Mouse (Mus musculus) heart, postnatal 0 days (tissue): ENCODE results near the gene Hoxc8. TPM values are rescaled to one million over a fixed set of nuclear protein-coding genes. Genes with fewer than 3 reads are reported as not detected.

Experiments used
- ATAC-seq: fragments of 200-750 bp; cut with Nextera tagmentation; 2 replicates; pipeline ENCODE4 v1.8.0; 2017; ENCODE audit warnings: low read depth, moderate number of reproducible peaks, moderate library complexity; ENCODE audit not compliant: insufficient read depth
- DNase-seq: peaks from one replicate; pipeline ENCODE4 v3.0.0-alpha.2; 2016; ENCODE audit warnings: low spot score
- H3K27ac ChIP-seq: fragments of 300-500 bp; sonication (generic); 2 replicates; pipeline ENCODE4 v1.5.1; 2014; ENCODE audit warnings: low read depth, mild to moderate bottlenecking
- H3K27me3 ChIP-seq: fragments of 300-500 bp; sonication (generic); 2 replicates; pipeline ENCODE4 v1.6.1; 2014; ENCODE audit warnings: low read length, mixed read lengths; ENCODE audit not compliant: control insufficient read depth, insufficient read depth
- H3K36me3 ChIP-seq: fragments of 300-500 bp; sonication (generic); replicated peaks from 2 replicates; pipeline ENCODE4 v1.6.1; 2014; ENCODE audit warnings: low read length, mixed read lengths; ENCODE audit not compliant: control insufficient read depth, insufficient read depth
- H3K4me1 ChIP-seq: fragments of 300-500 bp; sonication (generic); 2 replicates; pipeline ENCODE4 v1.6.1; 2014; ENCODE audit warnings: antibody characterized with exemption; ENCODE audit not compliant: control insufficient read depth, insufficient read depth
- H3K4me2 ChIP-seq: fragments of 300-500 bp; sonication (generic); 2 replicates; pipeline ENCODE4 v1.6.1; 2014; ENCODE audit warnings: low read depth, mild to moderate bottlenecking, low read length, moderate library complexity
- H3K4me3 ChIP-seq: fragments of 300-500 bp; sonication (generic); 2 replicates; pipeline ENCODE4 v1.5.1; 2014; ENCODE audit warnings: low read depth, low read length
- H3K9ac ChIP-seq: fragments of 300-500 bp; sonication (generic); replicated peaks from 2 replicates; pipeline ENCODE4 v1.6.1; 2014; ENCODE audit warnings: low read depth, low read length, mixed read lengths
- H3K9me3 ChIP-seq: fragments of 300-500 bp; sonication (generic); replicated peaks from 2 replicates; pipeline ENCODE4 v1.6.1; 2016; ENCODE audit warnings: low read length; ENCODE audit not compliant: control insufficient read depth
- CTCF ChIP-seq: IDR thresholded peaks from 2 replicates; pipeline ENCODE4 v1.5.1; 2016; ENCODE audit warnings: antibody characterized with exemption, control low read depth, low read depth
- EP300 ChIP-seq: IDR thresholded peaks from 2 replicates; pipeline ENCODE4 v1.6.1; 2016; ENCODE audit warnings: antibody characterized with exemption, low read depth
- WGBS: fragments of 180-500 bp; shearing (Covaris S2); extraction: QIAGEN DNeasy Blood & Tissue Kit; methylation state at CpG from one replicate; pipeline ENCODE4 v1.1.7; 2014; 5-methylcytosine and 5-hydroxymethylcytosine counted together
- polyA plus RNA-seq: library from polyadenylated mRNA; unstranded; fragments of >200 nt; fragmentation: Nextera tagmentation; extraction: Ambion mirVana; gene quantifications from 2 replicates; pipeline ENCODE4 v1.2.1, GENCODE M21; 2015
- total RNA-seq: library from RNA; depleted of rRNA; stranded (reverse); fragments of >200 nt; gene quantifications from 2 replicates; pipeline ENCODE4 v1.2.3, GENCODE M21; 2014; ENCODE audit warnings: low replicate concordance

Hoxc8 gene
- total and polyA plus RNA-seq, 2 experiments from 2014 or later: not detected

GRCm38 (mm10) chr15:103032646-103033575 lies 42.5 kb downstream of the Hoxc8 start:
- H3K9ac ChIP-seq: no peak overlapping the region
- no peak overlapping the region for H3K4me3 ChIP-seq
- no peak for DNase-seq
- WGBS: 5% methylated on average over 26 of the region's 26 CpGs
- no peaks in the 10 kb centered on the region for H3K9me3 ChIP-seq
- peaks cover 100% of the 10 kb centered on the region for H3K27me3 ChIP-seq
- ATAC-seq: no peak
- no peaks in the 10 kb centered on the region for H3K36me3 ChIP-seq
- no peak overlapping the region for H3K4me2 ChIP-seq
- no peak overlapping the region for H3K27ac ChIP-seq
- TF ChIP-seq CTCF (no peak), EP300 (no peak)
- H3K4me1 ChIP-seq: no peaks in the 10 kb centered on the region

GRCm38 (mm10) chr15:103034043-103034806 lies 43.8 kb downstream of the Hoxc8 start:
- no peaks in the 10 kb centered on the region for H3K9me3 ChIP-seq
- TF ChIP-seq CTCF (no peak), EP300 (no peak)
- H3K4me3 ChIP-seq: 0 out of 2 replicates have a peak overlapping the region, but pooled peaks have one; percentile 13
- H3K4me2 ChIP-seq: peak overlapping the region; percentile 17; the same call in 1 of the 2 replicates
- H3K9ac ChIP-seq: no peak overlapping the region
- no peak for ATAC-seq
- H3K27me3 ChIP-seq: peaks cover 100% of the 10 kb centered on the region
- no peak overlapping the region for H3K27ac ChIP-seq
- no peaks in the 10 kb centered on the region for H3K36me3 ChIP-seq
- no peaks in the 10 kb centered on the region for H3K4me1 ChIP-seq
- no peak for DNase-seq
- WGBS: under 1% methylated on average over 24 of the region's 24 CpGs

GRCm38 (mm10) chr15:103034807-103035547 lies 44.6 kb downstream of the Hoxc8 start:
- Histone ChIP-seq H3K9me3 (no peaks in the 10 kb centered on the region), H3K36me3 (no peaks in the 10 kb centered on the region), H3K27ac (no peak overlapping the region), H3K9ac (no peak overlapping the region), H3K4me3 (peak overlapping the region; percentile 13; the same call in 1 of the 2 replicates), H3K4me2 (peak overlapping the region; percentile 8; the same call in 1 of the 2 replicates), H3K27me3 (peaks cover 100% of the 10 kb centered on the region), H3K4me1 (no peaks in the 10 kb centered on the region)
- WGBS: 2% methylated on average over 34 of the region's 34 CpGs
- ATAC-seq (no peak), DNase-seq (no peak)
- no peak for TF ChIP-seq EP300

GRCm38 (mm10) chr15:103035548-103035881 lies 45.1 kb downstream of the Hoxc8 start:
- H3K9me3 ChIP-seq: no peaks in the 10 kb centered on the region
- peak overlapping the region; percentile 9; the same call in 1 of the 2 replicates for H3K4me3 ChIP-seq
- no peak overlapping the region for H3K4me2 ChIP-seq
- no peaks in the 10 kb centered on the region for H3K36me3 ChIP-seq
- peaks cover 100% of the 10 kb centered on the region for H3K27me3 ChIP-seq
- H3K9ac ChIP-seq: no peak overlapping the region
- no peaks in the 10 kb centered on the region for H3K4me1 ChIP-seq
- DNase-seq (no peak), ATAC-seq (no peak)
- no peak overlapping the region for H3K27ac ChIP-seq
- WGBS: 3% methylated on average over 14 of the region's 14 CpGs
- no peak for TF ChIP-seq EP300
- no peak for TF ChIP-seq CTCF

GRCm38 (mm10) chr15:103037579-103037978 lies 47.2 kb downstream of the Hoxc8 start:
- no peak overlapping the region for H3K4me3 ChIP-seq
- TF ChIP-seq CTCF (no peak), EP300 (no peak)
- no peaks in the 10 kb centered on the region for H3K9me3 ChIP-seq
- no peak overlapping the region for H3K27ac ChIP-seq
- H3K9ac ChIP-seq: no peak overlapping the region
- no peak for DNase-seq
- H3K36me3 ChIP-seq: no peaks in the 10 kb centered on the region
- WGBS: 22% methylated on average over 1 of the region's 1 CpGs
- H3K4me1 ChIP-seq: no peaks in the 10 kb centered on the region
- peaks cover 100% of the 10 kb centered on the region for H3K27me3 ChIP-seq
- ATAC-seq: no peak
- no peak overlapping the region for H3K4me2 ChIP-seq
